Mouse (Mus musculus): Measurements from ENCODE around the gene Gprc5a. TPM values are rescaled to one million over a fixed set of nuclear protein-coding genes. Genes with fewer than 3 reads are reported as not detected.

The Gprc5a gene
- polyA plus RNA-seq (2015; fragmentation: Nextera tagmentation; extraction: Ambion mirVana) = 24.7 and 30.4 TPM in 2 replicates

- WGBS = under 1% methylated on average over 44 of the region's 44 CpGs
- H3K4me1 ChIP-seq (ENCODE audit: control insufficient read depth, insufficient read depth, low read length) = peaks cover 12% of the 10 kb centered on the region
- ATAC-seq (ENCODE audit: insufficient read depth, low FRiP score) = peak; percentile 87
- H3K9ac ChIP-seq (ENCODE audit: low read length) = peak within 1 kb of the TSS; percentile 77
- peak within 1 kb of the TSS; percentile 64 for H3K27ac ChIP-seq (ENCODE audit: low read length)
- H3K4me3 ChIP-seq (replicated peaks; ENCODE audit: low read length) = peak within 1 kb of the TSS; percentile 56
- H3K36me3 ChIP-seq (ENCODE audit: control insufficient read depth, insufficient read depth, low read length) = no peaks in the 10 kb centered on the region
- peak within 1 kb of the TSS; percentile 88 for H3K4me2 ChIP-seq (ENCODE audit: low read depth, low read length)
- H3K27me3 ChIP-seq (ENCODE audit: control insufficient read depth, insufficient read depth, low read length) = no peaks in the 10 kb centered on the region
- H3K9me3 ChIP-seq (replicated peaks; ENCODE audit: control insufficient read depth, low read length) = no peaks in the 10 kb centered on the region
Measured at GRCm38 (mm10) chr6:135065236-135065957, at the start of gene Gprc5a. TSS of gene Gprc5a (plus strand) at chr6:135065651.

DNA sequence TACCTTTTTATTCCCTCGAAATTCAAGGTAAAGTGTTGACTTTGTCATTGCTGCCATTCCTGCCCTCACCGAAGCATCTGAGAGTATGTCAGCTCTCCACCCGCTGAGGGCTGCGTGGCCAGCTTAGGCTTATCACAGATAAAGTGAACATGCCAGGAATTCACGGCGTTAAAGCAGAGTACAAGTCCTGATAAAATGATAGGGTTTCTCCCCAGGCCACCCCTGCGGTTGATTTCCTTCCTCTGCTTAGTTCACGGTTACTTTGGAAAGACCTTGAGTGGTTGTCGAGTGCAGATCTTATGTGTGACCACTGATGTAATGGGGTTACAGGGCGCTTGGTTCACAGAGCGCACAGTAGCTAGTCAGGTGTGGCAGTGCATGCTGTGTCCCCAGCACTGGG lies 48.2 kb upstream of the Gprc5a start:
- no peak for ATAC-seq (ENCODE audit: insufficient read depth, low FRiP score)
- no peak overlapping the region for H3K4me2 ChIP-seq (ENCODE audit: low read depth, low read length)
- no peak overlapping the region for H3K9ac ChIP-seq (ENCODE audit: low read length)
- 84% methylated on average over 11 of the region's 11 CpGs for WGBS
- H3K4me3 ChIP-seq (replicated peaks; ENCODE audit: low read length) = no peak overlapping the region
- peaks cover 4% of the 10 kb centered on the region for H3K4me1 ChIP-seq (ENCODE audit: control insufficient read depth, insufficient read depth, low read length)
- no peaks in the 10 kb centered on the region for H3K27me3 ChIP-seq (ENCODE audit: control insufficient read depth, insufficient read depth, low read length)
- no peaks in the 10 kb centered on the region for H3K9me3 ChIP-seq (replicated peaks; ENCODE audit: control insufficient read depth, low read length)
- peaks cover 46% of the 10 kb centered on the region for H3K36me3 ChIP-seq (ENCODE audit: control insufficient read depth, insufficient read depth, low read length)
- no peak overlapping the region for H3K27ac ChIP-seq (ENCODE audit: low read length)

- Histone ChIP-seq H3K4me3 (replicated peaks; ENCODE audit: low read length) (no peak overlapping the region), H3K9ac (ENCODE audit: low read length) (no peak overlapping the region), H3K9me3 (replicated peaks; ENCODE audit: control insufficient read depth, low read length) (no peaks in the 10 kb centered on the region), H3K4me2 (ENCODE audit: low read depth, low read length) (no peak overlapping the region), H3K4me1 (ENCODE audit: control insufficient read depth, insufficient read depth, low read length) (no peaks in the 10 kb centered on the region; the same call in 1 of the 2 replicates), H3K27me3 (ENCODE audit: control insufficient read depth, insufficient read depth, low read length) (no peaks in the 10 kb centered on the region), H3K27ac (ENCODE audit: low read length) (no peak overlapping the region), H3K36me3 (ENCODE audit: control insufficient read depth, insufficient read depth, low read length) (peaks cover 52% of the 10 kb centered on the region)
- ATAC-seq (ENCODE audit: insufficient read depth, low FRiP score) = no peak
- 86% methylated on average over 10 of the region's 10 CpGs for whole genome bisulfite sequencing
Measured at GRCm38 (mm10) chr6:135019564-135019963, 45.9 kb upstream of the Gprc5a start.

- ATAC-seq (ENCODE audit: insufficient read depth, low FRiP score) = no peak
- 90% methylated on average over 3 of the region's 3 CpGs for WGBS
- Histone ChIP-seq H3K4me2 (ENCODE audit: low read depth, low read length) (no peak overlapping the region), H3K4me1 (ENCODE audit: control insufficient read depth, insufficient read depth, low read length) (no peaks in the 10 kb centered on the region; the same call in 1 of the 2 replicates), H3K36me3 (ENCODE audit: control insufficient read depth, insufficient read depth, low read length) (peaks cover 34% of the 10 kb centered on the region), H3K4me3 (replicated peaks; ENCODE audit: low read length) (no peak overlapping the region), H3K9me3 (replicated peaks; ENCODE audit: control insufficient read depth, low read length) (no peaks in the 10 kb centered on the region), H3K27ac (ENCODE audit: low read length) (no peak overlapping the region), H3K27me3 (ENCODE audit: control insufficient read depth, insufficient read depth, low read length) (no peaks in the 10 kb centered on the region), H3K9ac (ENCODE audit: low read length) (no peak overlapping the region)
Measured at GRCm38 (mm10) chr6:135021633-135022032, 43.8 kb upstream of the Gprc5a start.

DNA sequence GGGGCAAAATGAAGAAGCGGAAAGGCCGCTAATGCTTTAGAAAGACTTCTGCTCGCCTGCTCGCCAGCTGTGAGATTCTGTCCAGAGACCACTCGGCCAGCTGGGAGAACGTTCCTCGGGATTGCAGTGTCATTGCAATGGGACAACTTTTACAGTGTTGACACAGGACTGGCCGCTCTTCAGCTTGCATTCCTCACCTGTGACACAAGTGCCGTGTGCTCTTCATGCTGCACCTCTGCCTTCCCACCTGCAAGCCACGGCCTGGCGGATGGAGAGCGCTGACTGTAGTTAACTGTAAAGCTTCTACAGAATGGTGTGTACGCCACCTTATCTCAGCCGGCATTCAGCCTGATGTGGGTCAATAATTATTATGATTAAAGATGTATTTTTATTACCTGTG lies 42.1 kb upstream of the Gprc5a start:
- Histone ChIP-seq H3K36me3 (ENCODE audit: control insufficient read depth, insufficient read depth, low read length) (peaks cover 34% of the 10 kb centered on the region), H3K27ac (ENCODE audit: low read length) (no peak overlapping the region), H3K4me3 (replicated peaks; ENCODE audit: low read length) (no peak overlapping the region), H3K4me1 (ENCODE audit: control insufficient read depth, insufficient read depth, low read length) (no peaks in the 10 kb centered on the region; the same call in 1 of the 2 replicates), H3K9me3 (replicated peaks; ENCODE audit: control insufficient read depth, low read length) (no peaks in the 10 kb centered on the region), H3K4me2 (ENCODE audit: low read depth, low read length) (no peak overlapping the region), H3K27me3 (ENCODE audit: control insufficient read depth, insufficient read depth, low read length) (no peaks in the 10 kb centered on the region), H3K9ac (ENCODE audit: low read length) (no peak overlapping the region)
- WGBS = 83% methylated on average over 14 of the region's 14 CpGs
- ATAC-seq (ENCODE audit: insufficient read depth, low FRiP score) = no peak

DNA sequence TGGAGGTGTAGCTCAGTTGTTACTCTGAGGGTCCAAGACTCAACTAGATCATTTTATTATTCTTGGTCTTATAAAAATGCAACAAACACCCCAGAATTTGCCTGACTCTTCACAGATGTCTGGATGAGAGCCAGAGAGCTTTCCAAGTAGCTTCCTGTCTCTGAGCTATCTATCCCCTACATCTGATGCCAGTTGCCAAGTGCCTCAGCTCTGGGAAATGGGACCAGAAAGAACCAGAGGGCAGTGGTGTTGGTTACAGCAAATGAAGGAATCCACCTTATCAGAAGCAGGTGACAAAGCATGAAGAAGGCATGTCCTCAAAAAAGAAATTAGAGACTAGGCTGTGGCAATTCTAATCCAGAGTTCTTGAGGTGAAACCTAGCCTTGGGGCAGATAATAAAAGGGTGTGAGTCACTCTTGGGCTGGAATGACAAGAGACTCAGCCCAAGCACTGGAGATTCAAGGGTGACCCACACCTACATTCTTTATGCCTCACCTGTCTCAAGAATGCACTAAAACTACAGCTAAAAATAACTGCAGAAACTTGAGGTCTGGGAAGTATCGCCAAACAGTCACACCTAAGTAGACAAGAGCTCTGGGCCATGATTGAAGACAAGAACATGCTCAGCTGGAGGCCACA lies 40.5 kb upstream of the Gprc5a start:
- H3K9ac ChIP-seq (ENCODE audit: low read length) = no peak overlapping the region
- H3K4me2 ChIP-seq (ENCODE audit: low read depth, low read length) = no peak overlapping the region
- no peaks in the 10 kb centered on the region for H3K9me3 ChIP-seq (replicated peaks; ENCODE audit: control insufficient read depth, low read length)
- no peaks in the 10 kb centered on the region; the same call in 1 of the 2 replicates for H3K4me1 ChIP-seq (ENCODE audit: control insufficient read depth, insufficient read depth, low read length)
- ATAC-seq (ENCODE audit: insufficient read depth, low FRiP score) = peak; percentile 59
- peak overlapping the region; percentile 65 for H3K27ac ChIP-seq (ENCODE audit: low read length)
- H3K27me3 ChIP-seq (ENCODE audit: control insufficient read depth, insufficient read depth, low read length) = no peaks in the 10 kb centered on the region
- H3K36me3 ChIP-seq (ENCODE audit: control insufficient read depth, insufficient read depth, low read length) = peaks cover 27% of the 10 kb centered on the region
- WGBS = 86% methylated on average over 1 of the region's 1 CpGs
- H3K4me3 ChIP-seq (replicated peaks; ENCODE audit: low read length) = no peak overlapping the region

DNA sequence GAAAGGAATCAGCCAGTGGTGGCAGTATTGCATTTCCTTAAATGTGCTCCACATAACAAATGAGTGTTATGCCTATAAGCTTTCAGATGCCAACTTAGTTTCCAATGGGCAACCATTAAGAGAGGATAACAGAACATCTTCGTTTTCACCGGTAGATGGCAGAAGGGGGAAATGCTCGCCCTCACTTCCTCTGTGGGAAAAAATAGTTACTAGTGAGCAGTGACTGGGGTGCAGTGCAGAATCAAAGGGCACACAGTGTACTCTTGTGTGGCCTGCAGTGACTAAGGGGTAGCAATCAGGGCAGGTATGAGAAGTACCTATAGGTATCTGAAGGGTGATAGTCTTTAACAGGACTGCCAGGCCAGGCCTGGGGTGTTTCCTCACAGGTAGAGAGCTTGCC lies 39.2 kb upstream of the Gprc5a start:
- Histone ChIP-seq H3K36me3 (ENCODE audit: control insufficient read depth, insufficient read depth, low read length) (peaks cover 16% of the 10 kb centered on the region; the same call in 1 of the 2 replicates), H3K9ac (ENCODE audit: low read length) (no peak overlapping the region), H3K27me3 (ENCODE audit: control insufficient read depth, insufficient read depth, low read length) (no peaks in the 10 kb centered on the region), H3K27ac (ENCODE audit: low read length) (peak overlapping the region; percentile 68), H3K9me3 (replicated peaks; ENCODE audit: control insufficient read depth, low read length) (no peaks in the 10 kb centered on the region), H3K4me3 (replicated peaks; ENCODE audit: low read length) (no peak overlapping the region), H3K4me2 (ENCODE audit: low read depth, low read length) (no peak overlapping the region), H3K4me1 (ENCODE audit: control insufficient read depth, insufficient read depth, low read length) (no peaks in the 10 kb centered on the region; the same call in 1 of the 2 replicates)
- 5% methylated on average over 3 of the region's 3 CpGs for WGBS
- peak; percentile 46; the same call in 1 of the 2 replicates for ATAC-seq (ENCODE audit: insufficient read depth, low FRiP score)

- H3K27ac ChIP-seq (ENCODE audit: low read length) = peak overlapping the region; percentile 68
Measured at GRCm38 (mm10) chr6:135026755-135027154, 38.7 kb upstream of the Gprc5a start.

GRCm38 (mm10) chr6:135029246-135029645 lies 36.2 kb upstream of the Gprc5a start:
- Histone ChIP-seq H3K9me3 (replicated peaks; ENCODE audit: control insufficient read depth, low read length) (no peaks in the 10 kb centered on the region), H3K4me1 (ENCODE audit: control insufficient read depth, insufficient read depth, low read length) (no peaks in the 10 kb centered on the region; the same call in 1 of the 2 replicates), H3K27ac (ENCODE audit: low read length) (peak overlapping the region; percentile 67; the same call in 1 of the 2 replicates), H3K36me3 (ENCODE audit: control insufficient read depth, insufficient read depth, low read length) (no peaks in the 10 kb centered on the region), H3K4me3 (replicated peaks; ENCODE audit: low read length) (no peak overlapping the region), H3K9ac (ENCODE audit: low read length) (no peak overlapping the region), H3K4me2 (ENCODE audit: low read depth, low read length) (no peak overlapping the region), H3K27me3 (ENCODE audit: control insufficient read depth, insufficient read depth, low read length) (no peaks in the 10 kb centered on the region)
- ATAC-seq (ENCODE audit: insufficient read depth, low FRiP score) = peak; percentile 86; the same call in 1 of the 2 replicates
- WGBS = 56% methylated on average over 4 of the region's 4 CpGs

More at GRCm38 (mm10) chr6:135026755-135027154, 38.7 kb upstream of the Gprc5a start:
- H3K27me3 ChIP-seq (ENCODE audit: control insufficient read depth, insufficient read depth, low read length) = no peaks in the 10 kb centered on the region
- 82% methylated on average over 2 of the region's 2 CpGs for whole genome bisulfite sequencing
- H3K9ac ChIP-seq (ENCODE audit: low read length) = no peak overlapping the region
- no peak overlapping the region for H3K4me3 ChIP-seq (replicated peaks; ENCODE audit: low read length)
- peaks cover 13% of the 10 kb centered on the region; the same call in 1 of the 2 replicates for H3K36me3 ChIP-seq (ENCODE audit: control insufficient read depth, insufficient read depth, low read length)
- ATAC-seq (ENCODE audit: insufficient read depth, low FRiP score) = no peak
- H3K9me3 ChIP-seq (replicated peaks; ENCODE audit: control insufficient read depth, low read length) = no peaks in the 10 kb centered on the region
- H3K4me1 ChIP-seq (ENCODE audit: control insufficient read depth, insufficient read depth, low read length) = no peaks in the 10 kb centered on the region; the same call in 1 of the 2 replicates
- H3K4me2 ChIP-seq (ENCODE audit: low read depth, low read length) = no peak overlapping the region
